Mouse (Mus musculus): ENCODE measurements around the gene Exosc8. TPM values are rescaled to one million over a fixed set of nuclear protein-coding genes. Genes with fewer than 3 reads are reported as not detected.
"Not testable (repeated sequence)": the region's sequence is repeated elsewhere in the genome, so short reads cannot be mapped to it uniquely, and the experiment has no call there.

Gene Exosc8
- polyA plus RNA-seq, 1 experiment from 2014 or later = 80.5 TPM

- Histone ChIP-seq H3K27me3 (ENCODE audit: insufficient read depth, low read length) (no peaks in the 10 kb centered on the region), H3K36me3 (ENCODE audit: insufficient read depth, low read length) (peaks cover 51% of the 10 kb centered on the region), H3K9me3 (replicated peaks; ENCODE audit: low read length) (no peaks in the 10 kb centered on the region), H3K9ac (ENCODE audit: low read depth, low read length) (no peak overlapping the region), H3K27ac (no peak overlapping the region), H3K4me2 (ENCODE audit: low read length) (no peak overlapping the region), H3K4me3 (replicated peaks; ENCODE audit: low read depth, low read length) (no peak overlapping the region), H3K4me1 (replicated peaks; ENCODE audit: insufficient read depth, low read length) (no peaks in the 10 kb centered on the region)
- no peak for TF ChIP-seq CTCF (IDR thresholded peaks at IDR 0.05; ENCODE audit: low read depth)
- 74% methylated on average over 9 of the region's 9 CpGs for WGBS
- DNase-seq (ENCODE audit: low spot score) (no peak), ATAC-seq (replicated peaks; ENCODE audit: low FRiP score, low read depth) (no peak)
Observed at GRCm38 (mm10) chr3:54708972-54709371, 26.2 kb downstream of the Exosc8 start.

- ATAC-seq (replicated peaks; ENCODE audit: low FRiP score, low read depth); H3K4me1 ChIP-seq (replicated peaks; ENCODE audit: insufficient read depth, low read length); DNase-seq (ENCODE audit: low spot score); H3K4me3 ChIP-seq (replicated peaks; ENCODE audit: low read depth, low read length); H3K9ac ChIP-seq (ENCODE audit: low read depth, low read length); H3K9me3 ChIP-seq (replicated peaks; ENCODE audit: low read length); H3K27me3 ChIP-seq (ENCODE audit: insufficient read depth, low read length); H3K4me2 ChIP-seq (ENCODE audit: low read length); H3K27ac ChIP-seq: not testable (repeated sequence)
- peaks cover 45% of the 10 kb centered on the region for H3K36me3 ChIP-seq (ENCODE audit: insufficient read depth, low read length)
- WGBS = 95% methylated on average over 8 of the region's 8 CpGs
Observed at GRCm38 (mm10) chr3:54704106-54704505, 31.1 kb downstream of the Exosc8 start.

DNA sequence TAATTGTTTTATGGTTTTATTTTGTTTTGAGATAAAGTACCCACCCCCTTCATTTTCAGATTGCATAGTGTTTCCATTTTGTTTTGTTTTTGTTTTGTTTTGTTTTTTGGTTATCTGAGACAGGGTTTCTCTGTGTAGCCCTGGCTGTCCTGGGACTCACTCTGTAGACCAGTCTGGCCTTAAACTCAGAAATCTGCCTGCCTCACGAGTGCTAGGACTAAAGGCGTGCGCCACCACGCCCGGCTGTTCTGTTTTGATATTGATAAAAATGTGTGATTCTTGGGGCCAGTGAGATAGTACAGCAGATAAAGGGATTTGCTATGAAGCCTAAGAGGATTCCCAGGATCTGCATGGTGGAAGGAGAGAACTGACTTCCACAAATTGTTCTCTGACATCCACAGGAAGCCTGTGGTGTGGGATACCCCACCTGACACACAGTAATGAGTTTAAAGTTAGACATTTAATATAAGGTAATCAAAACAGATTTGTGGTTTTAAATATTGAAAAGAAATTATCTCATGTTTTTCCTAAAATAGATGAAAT is 35.4 kb downstream of the Exosc8 start:
- H3K36me3 ChIP-seq (ENCODE audit: insufficient read depth, low read length) = peaks cover 41% of the 10 kb centered on the region; the same call in 1 of the 2 replicates
- no peak for ATAC-seq (replicated peaks; ENCODE audit: low FRiP score, low read depth)

GRCm38 (mm10) chr3:54693056-54693415 is 42.2 kb downstream of the Exosc8 start:
- Histone ChIP-seq H3K9ac (ENCODE audit: low read depth, low read length) (peak overlapping the region; percentile 78), H3K9me3 (replicated peaks; ENCODE audit: low read length) (no peaks in the 10 kb centered on the region)
- ATAC-seq (replicated peaks; ENCODE audit: low FRiP score, low read depth) = no peak

More for the DNA sequence above, 35.4 kb downstream of the Exosc8 start:
- Histone ChIP-seq H3K27me3 (ENCODE audit: insufficient read depth, low read length) (no peaks in the 10 kb centered on the region), H3K4me1 (replicated peaks; ENCODE audit: insufficient read depth, low read length) (no peaks in the 10 kb centered on the region), H3K9ac (ENCODE audit: low read depth, low read length) (no peak overlapping the region), H3K4me2 (ENCODE audit: low read length) (no peak overlapping the region), H3K9me3 (replicated peaks; ENCODE audit: low read length) (no peaks in the 10 kb centered on the region), H3K27ac (no peak overlapping the region), H3K4me3 (replicated peaks; ENCODE audit: low read depth, low read length) (no peak overlapping the region)
- WGBS = 74% methylated on average over 5 of the region's 5 CpGs
- TF ChIP-seq CTCF (IDR thresholded peaks at IDR 0.05; ENCODE audit: low read depth) = no peak
- DNase-seq (ENCODE audit: low spot score) = no peak

GRCm38 (mm10) chr3:54692202-54693055 is 42.8 kb downstream of the Exosc8 start, which contains the start of gene Supt20:
Gene Supt20 (plus strand): TSS chr3:54692807.
- Histone ChIP-seq H3K4me1 (replicated peaks; ENCODE audit: insufficient read depth, low read length) (no peaks in the 10 kb centered on the region), H3K27me3 (ENCODE audit: insufficient read depth, low read length) (no peaks in the 10 kb centered on the region), H3K4me3 (replicated peaks; ENCODE audit: low read depth, low read length) (peak within 1 kb of the TSS; percentile 81), H3K36me3 (ENCODE audit: insufficient read depth, low read length) (peaks cover 10% of the 10 kb centered on the region; the same call in 1 of the 2 replicates), H3K9me3 (replicated peaks; ENCODE audit: low read length) (no peaks in the 10 kb centered on the region), H3K9ac (ENCODE audit: low read depth, low read length) (peak within 1 kb of the TSS; percentile 78), H3K4me2 (ENCODE audit: low read length) (peak within 1 kb of the TSS; percentile 83), H3K27ac (peak within 1 kb of the TSS; percentile 93)
- TF ChIP-seq CTCF (IDR thresholded peaks at IDR 0.05; ENCODE audit: low read depth) = no peak
- ATAC-seq (replicated peaks; ENCODE audit: low FRiP score, low read depth) = peak; percentile 99
- peak; percentile 99 for DNase-seq (ENCODE audit: low spot score)
- WGBS = 2% methylated on average over 65 of the region's 65 CpGs

More at GRCm38 (mm10) chr3:54693056-54693415, 42.2 kb downstream of the Exosc8 start:
- H3K27me3 ChIP-seq (ENCODE audit: insufficient read depth, low read length) = no peaks in the 10 kb centered on the region
- no peaks in the 10 kb centered on the region for H3K4me1 ChIP-seq (replicated peaks; ENCODE audit: insufficient read depth, low read length)
- H3K27ac ChIP-seq = peak overlapping the region; percentile 93
- peak overlapping the region; percentile 81 for H3K4me3 ChIP-seq (replicated peaks; ENCODE audit: low read depth, low read length)
- DNase-seq (ENCODE audit: low spot score) = no peak
- WGBS = 0% methylated on average over 8 of the region's 8 CpGs
- peaks cover 10% of the 10 kb centered on the region; the same call in 1 of the 2 replicates for H3K36me3 ChIP-seq (ENCODE audit: insufficient read depth, low read length)
- no peak for TF ChIP-seq CTCF (IDR thresholded peaks at IDR 0.05; ENCODE audit: low read depth)
- peak overlapping the region; percentile 48 for H3K4me2 ChIP-seq (ENCODE audit: low read length)

GRCm38 (mm10) chr3:54689091-54689490 is 46.1 kb downstream of the Exosc8 start:
- Histone ChIP-seq H3K4me1 (replicated peaks; ENCODE audit: insufficient read depth, low read length) (no peaks in the 10 kb centered on the region), H3K9ac (ENCODE audit: low read depth, low read length) (no peak overlapping the region), H3K9me3 (replicated peaks; ENCODE audit: low read length) (no peaks in the 10 kb centered on the region), H3K36me3 (ENCODE audit: insufficient read depth, low read length) (no peaks in the 10 kb centered on the region), H3K27me3 (ENCODE audit: insufficient read depth, low read length) (no peaks in the 10 kb centered on the region), H3K4me2 (ENCODE audit: low read length) (no peak overlapping the region), H3K4me3 (replicated peaks; ENCODE audit: low read depth, low read length) (no peak overlapping the region), H3K27ac (no peak overlapping the region)
- ATAC-seq (replicated peaks; ENCODE audit: low FRiP score, low read depth) = no peak
- WGBS = 43% methylated on average over 2 of the region's 2 CpGs
- peak; percentile 73 for TF ChIP-seq CTCF (IDR thresholded peaks at IDR 0.05; ENCODE audit: low read depth)
- DNase-seq (ENCODE audit: low spot score) = peak; percentile 82
